Comparison of ENCODE assay signal across 14 mouse cellular contexts in genomic region chr16:23401463-23401862, GRCm38 (mm10). TPM values are rescaled to one million over a fixed set of nuclear protein-coding genes. Genes with fewer than 3 reads are reported as not detected.
DNase-seq lines count a peak whose midpoint lies in the region; ATAC-seq and TF ChIP-seq lines count a peak whose summit lies in the region.
"Had no signal": no experiment of that assay in that cellular context is flagged by ENCODE, and none has a peak within 500 bp of the region (broad histone marks: within the 10 kb centered on the region; RNA-seq: fewer than 3 reads in every experiment).

No protein-coding gene starts in this region.

- no peak overlapping the region for H3K4me2 ChIP-seq in kidney, postnatal 0 days (ENCODE audit: low read length)
- H3K4me2 ChIP-seq: hindbrain, embryonic 12.5 days had no signal

- peaks cover 2% of the 10 kb centered on the region; the same call in 1 of the 2 replicates for H3K4me1 ChIP-seq in kidney, postnatal 0 days (replicated peaks; ENCODE audit: insufficient read depth, low read length)
- H3K4me1 ChIP-seq: hindbrain, embryonic 12.5 days had no signal

- no peaks in the 10 kb centered on the region for H3K9me3 ChIP-seq in kidney, postnatal 0 days (replicated peaks; ENCODE audit: low read length)
- H3K9me3 ChIP-seq: hindbrain, embryonic 12.5 days had no signal

- no peak overlapping the region for H3K4me3 ChIP-seq in kidney, postnatal 0 days (replicated peaks; ENCODE audit: low read depth, low read length)
- H3K4me3 ChIP-seq: hindbrain, embryonic 12.5 days; left cerebral cortex, adult 2 months had no signal

- WGBS in kidney, postnatal 0 days: 12% methylated on average over 4 of the region's 4 CpGs

- H3K36me3 ChIP-seq in kidney, postnatal 0 days (ENCODE audit: insufficient read depth, low read length): no peaks in the 10 kb centered on the region
- H3K36me3 ChIP-seq: hindbrain, embryonic 12.5 days had no signal

- no peak overlapping the region for H3K9ac ChIP-seq in kidney, postnatal 0 days (ENCODE audit: low read depth, low read length)
- H3K9ac ChIP-seq: hindbrain, embryonic 12.5 days had no signal

- H3K27ac ChIP-seq in kidney, postnatal 0 days: no peak overlapping the region
- H3K27ac ChIP-seq: hindbrain, embryonic 12.5 days; left cerebral cortex, adult 2 months had no signal

- no peak; the same call in 1 of the 2 replicates for TF ChIP-seq CTCF in kidney, postnatal 0 days (IDR thresholded peaks at IDR 0.05; ENCODE audit: low read depth)

- ATAC-seq in kidney, postnatal 0 days (replicated peaks; ENCODE audit: low FRiP score, low read depth): no peak
- peak; percentile 82 for ATAC-seq in megakaryocyte-erythroid progenitor cell, adult 5-6 weeks (replicated peaks; ENCODE audit: low FRiP score, low TSS enrichment, poor library complexity, severe bottlenecking)
- ATAC-seq: activated CD4-positive, CD25-positive, alpha-beta regulatory T cell, adult 4 months had no signal

- no peaks in the 10 kb centered on the region for H3K27me3 ChIP-seq in kidney, postnatal 0 days (ENCODE audit: insufficient read depth, low read length)
- H3K27me3 ChIP-seq: hindbrain, embryonic 12.5 days had no signal

- DNase-seq in adrenal gland, adult 2 months: peak; percentile 21
- no peak for DNase-seq in adrenal gland, adult 18-20 months (ENCODE audit: low spot score in 2 of 2)
- DNase-seq in kidney, postnatal 0 days (ENCODE audit: low spot score): peak; percentile 44
- DNase-seq in kidney, adult 11 months: no peak
- peak; percentile 9 for DNase-seq in embryo, embryonic 9.5 days (ENCODE audit: extremely low spot score)
- no peak for DNase-seq in neural tube, embryonic 10.5 days (ENCODE audit: extremely low spot score, low spot score)
- DNase-seq in left cerebral cortex, adult 11 months (ENCODE audit: low spot score): no peak
- DNase-seq: cerebellum, adult 11-12 months; kidney, postnatal 14 days had no signal

RNA-seq across cellular contexts. Expression of gene Rtp1, which starts 27.5 kb away (rescaled TPM):
- total RNA-seq in adrenal gland, adult 2 months (2021): not detected
- not detected in 2 replicates for polyA plus RNA-seq in adrenal gland, adult 2 months (2012; rRNA removed)
- not detected for total RNA-seq in adrenal gland, adult 18-20 months (2021)
- not detected in 2 replicates for polyA plus RNA-seq in kidney, postnatal 0 days (2015; fragmentation: Nextera tagmentation; extraction: Ambion mirVana)
- not detected in 2 replicates for total RNA-seq in megakaryocyte-erythroid progenitor cell, adult 5-6 weeks (2014; fragmentation: Nextera tagmentation)
- not detected in 2 replicates for total RNA-seq in megakaryocyte-erythroid progenitor cell, adult 5-6 weeks (2017)
- total RNA-seq: ES-E14 had no signal
- polyA plus RNA-seq: activated CD4-positive, CD25-positive, alpha-beta regulatory T cell, adult 4 months; hindbrain, embryonic 12.5 days had no signal

Comparison
In these comparisons a context has a peak if more than half of its experiments do, and no peak if none do; other contexts are left out.
1. DNase-seq: peak in adrenal gland, adult 2 months (single experiment), kidney, postnatal 0 days (single experiment) and embryo, embryonic 9.5 days (single experiment); none in adrenal gland, adult 18-20 months (0 of 2), kidney, adult 11 months (single experiment), neural tube, embryonic 10.5 days (single experiment) and left cerebral cortex, adult 11 months (single experiment).